Mouse (Mus musculus) ES-Bruce4 (cell line): ENCODE measurements around the gene Pus7l. TPM values are rescaled to one million over a fixed set of nuclear protein-coding genes. Genes with fewer than 3 reads are reported as not detected.

Experiments used
- H3K27ac ChIP-seq: 2 replicates; pipeline ENCODE4 v1.5.1; 2012; ENCODE audit warnings: low read length, inconsistent platforms; ENCODE audit not compliant: insufficient read depth
- H3K27me3 ChIP-seq: 2 replicates; pipeline ENCODE4 v1.6.1; 2012; ENCODE audit warnings: mild to moderate bottlenecking, low read length, inconsistent platforms; ENCODE audit not compliant: control insufficient read depth, poor library complexity, insufficient read depth, severe bottlenecking
- H3K36me3 ChIP-seq: 2 replicates; pipeline ENCODE4 v1.6.1; 2012; ENCODE audit warnings: inconsistent platforms, mild to moderate bottlenecking, low read length, moderate library complexity; ENCODE audit not compliant: control insufficient read depth, poor library complexity, insufficient read depth, severe bottlenecking
- H3K4me1 ChIP-seq: one replicate; pipeline ENCODE4 v1.8.1; 2011; ENCODE audit warnings: low read length; ENCODE audit not compliant: control insufficient read depth, insufficient read depth
- H3K4me3 ChIP-seq: 2 replicates; pipeline ENCODE4 v1.5.1; 2011; ENCODE audit warnings: low read depth, mild to moderate bottlenecking, low read length
- H3K9ac ChIP-seq: 2 replicates; pipeline ENCODE4 v1.6.1; 2012; ENCODE audit warnings: low read depth, mild to moderate bottlenecking, inconsistent platforms; ENCODE audit not compliant: poor library complexity, severe bottlenecking
- H3K9me3 ChIP-seq: replicated peaks from 2 replicates; pipeline ENCODE4 v1.6.1; 2012; ENCODE audit warnings: mild to moderate bottlenecking, low read length, inconsistent platforms; ENCODE audit not compliant: control insufficient read depth, poor library complexity, insufficient read depth, severe bottlenecking
- CTCF ChIP-seq: IDR thresholded peaks from one replicate; pipeline ENCODE4 v1.8.1; 2011; ENCODE audit warnings: low read depth, low read length
- EP300 ChIP-seq: IDR thresholded peaks from 2 replicates; pipeline ENCODE4 v1.6.1; 2011; ENCODE audit warnings: low read depth, low read length; ENCODE audit not compliant: insufficient read depth
- POLR2A ChIP-seq: IDR thresholded peaks from one replicate; pipeline ENCODE4 v1.8.1; 2011; ENCODE audit warnings: low read length; ENCODE audit not compliant: insufficient read depth
- polyA plus RNA-seq: library from polyadenylated mRNA; stranded (reverse); fragments of >200 nt; gene quantifications from 2 replicates; pipeline ENCODE4 v1.2.4, GENCODE M21; 2011; ENCODE audit warnings: low read depth; ENCODE audit not compliant: missing spikeins, insufficient read depth, insufficient read length

Pus7l gene
- polyA plus RNA-seq, 1 experiment: 7.3 TPM

DNA sequence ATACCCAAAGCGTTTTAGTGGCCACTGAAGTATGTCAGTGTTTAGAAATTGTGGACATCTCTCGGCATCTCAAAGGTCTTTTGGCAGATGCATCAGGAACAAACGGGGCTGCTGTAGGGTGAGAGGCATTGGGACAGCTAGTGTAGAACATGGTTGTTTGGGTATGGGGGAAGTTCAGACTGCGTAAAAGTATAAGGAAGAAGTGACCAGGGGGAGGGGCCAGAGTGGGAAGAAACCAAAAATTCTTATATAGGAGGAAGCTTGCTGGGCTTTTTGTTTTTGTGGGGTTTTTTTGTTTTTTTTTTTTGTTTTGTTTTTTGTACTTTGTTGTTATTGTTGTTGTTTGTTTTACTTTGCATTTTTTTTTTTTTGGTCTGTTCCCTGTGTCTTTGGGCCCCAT, 1.5 kb upstream of the Pus7l start:
- no peaks in the 10 kb centered on the region for H3K4me1 ChIP-seq
- H3K36me3 ChIP-seq: no peaks in the 10 kb centered on the region
- no peak overlapping the region for H3K27ac ChIP-seq
- no peak overlapping the region for H3K9ac ChIP-seq
- no peak overlapping the region for H3K4me3 ChIP-seq
- no peak for TF ChIP-seq EP300
- no peak for TF ChIP-seq CTCF
- TF ChIP-seq POLR2A: no peak
- no peaks in the 10 kb centered on the region for H3K9me3 ChIP-seq
- H3K27me3 ChIP-seq: no peaks in the 10 kb centered on the region

DNA sequence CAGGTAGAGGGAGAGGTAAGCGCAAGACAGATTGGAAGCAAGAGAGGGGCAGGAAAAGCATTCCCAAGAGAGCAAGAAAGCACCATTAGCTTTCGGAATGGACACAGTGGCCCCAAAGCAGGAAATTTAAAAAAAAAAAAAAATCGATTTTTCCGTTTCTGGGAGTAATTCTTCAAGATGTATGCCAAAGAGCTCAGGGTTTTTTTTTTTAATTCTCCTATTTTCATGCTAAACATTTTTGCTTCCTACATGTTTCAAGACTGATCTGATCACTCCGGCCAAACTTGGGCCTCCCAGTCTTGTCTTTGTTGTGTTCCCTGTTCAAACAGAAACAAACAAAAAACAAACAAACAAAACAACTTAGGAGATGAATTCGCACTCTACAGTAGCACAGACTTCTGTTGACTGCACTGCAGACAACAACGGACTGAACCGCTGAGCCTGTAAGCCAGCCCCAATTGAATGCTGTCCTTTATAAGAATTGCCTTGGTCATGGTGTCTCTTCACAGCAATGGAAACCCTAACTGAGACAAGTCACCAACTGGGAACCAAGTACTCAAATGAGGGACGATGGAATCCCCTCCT, 797 bp upstream of the Pus7l start:
- H3K4me1 ChIP-seq: no peaks in the 10 kb centered on the region
- no peak overlapping the region for H3K27ac ChIP-seq
- H3K9me3 ChIP-seq: no peaks in the 10 kb centered on the region
- no peaks in the 10 kb centered on the region for H3K36me3 ChIP-seq
- TF ChIP-seq EP300 (no peak), POLR2A (no peak), CTCF (no peak)
- H3K9ac ChIP-seq: peak overlapping the region; percentile 41
- H3K4me3 ChIP-seq: peak overlapping the region; percentile 93
- H3K27me3 ChIP-seq: no peaks in the 10 kb centered on the region

DNA sequence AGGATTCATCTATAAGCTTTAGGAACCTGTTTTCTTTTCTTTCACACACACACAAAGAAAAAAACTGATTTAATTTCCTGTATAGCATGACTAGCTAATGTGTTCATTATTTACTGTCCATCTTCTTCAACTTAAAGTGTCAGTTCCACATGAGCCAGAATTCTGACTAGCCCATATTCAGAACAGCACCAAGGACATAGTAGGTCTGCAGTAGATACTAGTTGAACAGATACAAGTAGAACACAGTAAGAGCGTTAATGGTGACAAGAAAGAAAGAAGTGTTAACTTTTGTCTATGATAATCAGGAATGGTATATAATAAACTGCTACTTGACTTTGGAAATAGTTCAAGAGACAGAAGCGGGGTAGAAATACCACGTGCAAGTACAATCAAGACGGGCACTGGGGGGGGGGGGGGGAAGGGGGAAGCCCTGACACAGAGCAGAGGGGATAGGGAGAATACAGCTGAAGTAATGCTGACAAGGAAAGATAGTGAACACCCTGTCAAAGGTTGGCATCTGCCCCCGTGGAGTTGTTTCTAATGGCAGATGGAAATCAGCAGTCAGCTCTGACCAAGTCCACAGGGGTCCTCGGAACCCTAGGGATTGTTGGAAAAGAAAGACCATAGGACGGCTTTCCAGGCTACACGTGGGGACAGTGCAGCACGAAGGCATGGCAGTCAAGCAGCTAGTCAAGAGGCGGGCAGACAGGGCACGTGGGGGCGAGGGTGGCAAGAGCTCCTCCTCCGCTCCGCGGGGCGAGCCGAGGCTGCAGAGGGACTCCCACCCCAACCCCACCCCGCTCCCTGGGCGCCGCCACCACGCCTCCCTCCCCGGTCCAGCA, 559 bp downstream of the Pus7l start:
- TF ChIP-seq CTCF (no peak), EP300 (no peak), POLR2A (no peak)
- H3K9ac ChIP-seq: peak overlapping the region; percentile 44
- no peaks in the 10 kb centered on the region for H3K27me3 ChIP-seq
- H3K4me3 ChIP-seq: peak overlapping the region; percentile 32
- no peak overlapping the region for H3K27ac ChIP-seq
- H3K4me1 ChIP-seq: no peaks in the 10 kb centered on the region
- H3K9me3 ChIP-seq: no peaks in the 10 kb centered on the region
- H3K36me3 ChIP-seq: no peaks in the 10 kb centered on the region

DNA sequence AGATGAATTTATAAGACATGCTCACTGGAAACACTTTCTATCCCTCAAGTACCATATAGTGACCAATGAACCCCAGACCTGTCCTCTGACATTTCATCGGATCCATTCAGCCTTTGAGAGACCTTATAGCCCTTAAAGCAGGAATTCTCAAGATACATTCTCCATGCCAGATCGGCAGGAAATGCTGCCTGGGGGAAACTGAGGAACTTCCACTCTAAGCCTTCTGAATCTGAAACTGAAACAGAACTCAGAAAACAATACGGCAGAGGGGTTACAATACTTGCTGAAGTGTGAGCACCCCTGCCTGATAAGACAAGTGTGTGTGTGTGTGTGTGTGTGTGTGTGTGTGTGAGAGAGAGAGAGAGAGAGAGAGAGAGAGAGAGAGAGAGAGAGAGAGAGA, 4.1 kb downstream of the Pus7l start:
- no peak for TF ChIP-seq CTCF
- no peak for TF ChIP-seq POLR2A
- no peak for TF ChIP-seq EP300
- Histone ChIP-seq H3K4me1 (no peaks in the 10 kb centered on the region), H3K9me3 (no peaks in the 10 kb centered on the region), H3K27me3 (no peaks in the 10 kb centered on the region), H3K36me3 (no peaks in the 10 kb centered on the region), H3K9ac (no peak overlapping the region), H3K27ac (no peak overlapping the region), H3K4me3 (no peak overlapping the region)

DNA sequence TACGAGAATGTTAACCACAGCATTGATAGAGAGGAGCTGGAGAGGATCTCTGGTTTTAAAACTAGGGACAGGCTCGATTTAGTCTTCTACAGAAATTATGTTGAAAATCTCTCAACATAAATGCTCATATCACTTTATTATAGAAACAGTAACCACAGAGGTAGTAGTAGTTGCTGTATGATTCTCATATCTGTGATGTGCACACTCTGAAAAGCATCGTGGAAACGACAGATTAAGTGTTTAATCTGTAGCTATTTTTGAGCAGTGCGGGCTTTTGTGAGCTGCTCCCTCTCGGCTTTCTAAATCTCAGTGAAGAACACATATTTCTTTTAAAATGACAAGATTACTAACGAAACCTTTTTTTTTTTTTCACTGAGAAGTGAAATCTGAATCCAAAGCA, 7.8 kb downstream of the Pus7l start:
- Histone ChIP-seq H3K4me3 (no peak overlapping the region), H3K4me1 (no peaks in the 10 kb centered on the region), H3K9me3 (no peaks in the 10 kb centered on the region), H3K36me3 (no peaks in the 10 kb centered on the region; the same call in 1 of the 2 replicates), H3K9ac (no peak overlapping the region), H3K27ac (no peak overlapping the region), H3K27me3 (no peaks in the 10 kb centered on the region)
- TF ChIP-seq CTCF (no peak), EP300 (no peak), POLR2A (no peak)

DNA sequence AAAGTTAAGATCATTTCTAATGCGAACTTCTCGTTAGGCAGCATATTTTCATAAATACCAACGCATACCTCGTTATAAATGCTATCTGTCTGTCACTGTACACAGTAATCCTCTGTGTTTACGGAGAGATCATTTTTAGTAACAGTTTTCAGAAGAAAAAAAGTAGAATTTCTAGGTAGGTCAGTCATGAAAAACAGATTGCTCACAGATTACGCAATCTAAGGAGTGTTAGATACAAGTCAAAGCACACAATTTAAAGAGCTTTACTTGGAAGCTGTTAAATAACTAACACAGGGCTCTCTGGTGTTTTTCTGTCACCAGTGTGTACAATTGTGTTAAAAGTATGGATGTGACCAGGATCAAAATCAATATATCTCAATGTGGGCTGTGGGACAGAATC, 10.4 kb downstream of the Pus7l start:
- Histone ChIP-seq H3K4me1 (no peaks in the 10 kb centered on the region), H3K4me3 (no peak overlapping the region), H3K27me3 (no peaks in the 10 kb centered on the region), H3K9ac (no peak overlapping the region), H3K36me3 (no peaks in the 10 kb centered on the region; the same call in 1 of the 2 replicates), H3K27ac (no peak overlapping the region), H3K9me3 (no peaks in the 10 kb centered on the region)
- no peak for TF ChIP-seq EP300
- no peak for TF ChIP-seq POLR2A
- no peak for TF ChIP-seq CTCF
